Mouse (Mus musculus) mouse embryonic stem cell (cell line): ENCODE data around the gene Gys2.

Source experiments
- in situ Hi-C, 2 experiments: fragments of 300-500 bp; cut with MboI; formaldehyde crosslinking; loops; 1 replicate in 1 of 2; 3 replicates in 1 of 2; pipeline ENCODE4 v1.14.3; 2019 to 2020; ENCODE audit warnings: low sequenced_read_pairs in 2 of 2, low pct_unique_long_range_greater_than_20kb in 1 of 2, mixed read lengths in 1 of 2; ENCODE audit not compliant: unreplicated experiment in 1 of 2

Gene Gys2

GRCm38 (mm10) chr6:142471141-142471540 is 1.8 kb downstream of the Gys2 start:
- in situ Hi-C loops: no loop called here

GRCm38 (mm10) chr6:142469602-142470001 is 3.3 kb downstream of the Gys2 start:
- in situ Hi-C loops: no loop called here

- in situ Hi-C loops: no loop called here
These were observed 10.7 kb downstream of the Gys2 start for GRCm38 (mm10) chr6:142462194-142462593.

- in situ Hi-C loops: no loop called here
These were observed 13.8 kb downstream of the Gys2 start for GRCm38 (mm10) chr6:142459017-142459678.

- in situ Hi-C loops: no loop called here
These were observed 14.9 kb downstream of the Gys2 start for GRCm38 (mm10) chr6:142458010-142458409.

GRCm38 (mm10) chr6:142455314-142455996 is 17.5 kb downstream of the Gys2 start:
- in situ Hi-C loops: no loop called here

GRCm38 (mm10) chr6:142453311-142453710 is 19.6 kb downstream of the Gys2 start:
- in situ Hi-C loops: no loop called here

GRCm38 (mm10) chr6:142451381-142451780 is 21.5 kb downstream of the Gys2 start:
- in situ Hi-C loops: no loop called here

GRCm38 (mm10) chr6:142429072-142429471 is 43.8 kb downstream of the Gys2 start:
- in situ Hi-C loops: no loop called here

- in situ Hi-C loops: no loop called here
These were observed 47.9 kb downstream of the Gys2 start for GRCm38 (mm10) chr6:142424976-142425375.

- in situ Hi-C loops: no loop called here
These were observed 58.3 kb downstream of the Gys2 start for GRCm38 (mm10) chr6:142414597-142414996.

- in situ Hi-C loops: no loop called here
These were observed 59.1 kb downstream of the Gys2 start for GRCm38 (mm10) chr6:142413845-142414244.

GRCm38 (mm10) chr6:142412906-142413491 is 59.9 kb downstream of the Gys2 start, which contains the start of gene Spx:
Gene Spx, plus strand, starts transcription at chr6:142413441.
- in situ Hi-C loops: no loop called here

- in situ Hi-C loops: no loop called here
These were observed 61.8 kb downstream of the Gys2 start for GRCm38 (mm10) chr6:142411140-142411539.

- in situ Hi-C loops: no loop called here
These were observed 77.2 kb downstream of the Gys2 start for GRCm38 (mm10) chr6:142395756-142396155.

GRCm38 (mm10) chr6:142394669-142395068 is 78.2 kb downstream of the Gys2 start:
- in situ Hi-C loops: no loop called here

- in situ Hi-C loops: no loop called here
These were observed 80.6 kb downstream of the Gys2 start for GRCm38 (mm10) chr6:142392312-142392711.

- in situ Hi-C loops: loop anchor here in 1 of 2 experiments (10.0 kb wide), 1 partner anchor 126 kb away; no protein-coding TSS in a partner anchor
These were observed 83.8 kb downstream of the Gys2 start for GRCm38 (mm10) chr6:142389101-142389500.

GRCm38 (mm10) chr6:142387755-142388271 is 85.1 kb downstream of the Gys2 start:
- in situ Hi-C loops: loop anchor here in 1 of 2 experiments (10.0 kb wide), 1 partner anchor 127 kb away; no protein-coding TSS in a partner anchor
